Mouse (Mus musculus) Muller cell, postnatal 12 days (primary cell): ENCODE measurements around the gene Ada.

ENCODE experiments used
- DNase-seq: peaks from one replicate; pipeline ENCODE4 v3.0.0-alpha.2; 2015; ENCODE audit errors: inconsistent ontology term

The Ada gene

DNA sequence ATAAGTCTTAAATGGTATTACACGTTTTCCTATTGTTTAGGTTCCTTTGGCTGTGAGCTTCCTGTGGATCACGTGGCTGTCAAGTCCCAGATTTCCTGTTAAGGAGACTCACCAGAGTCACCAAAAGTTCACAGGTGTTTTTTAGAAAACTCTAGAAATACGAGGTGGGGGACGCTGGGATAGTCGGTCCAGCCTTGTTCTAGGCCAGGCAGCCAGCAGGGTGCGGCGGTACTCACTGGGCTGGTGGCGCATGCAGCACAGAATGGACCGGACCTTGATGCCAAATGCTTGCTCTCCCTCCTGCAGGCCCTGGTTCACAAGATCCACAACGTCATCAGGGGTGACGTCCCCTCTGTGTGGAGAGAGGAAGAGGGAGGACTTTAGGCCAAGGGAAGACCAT lies 18.0 kb downstream of the Ada start:
- DNase-seq, result no peak

DNA sequence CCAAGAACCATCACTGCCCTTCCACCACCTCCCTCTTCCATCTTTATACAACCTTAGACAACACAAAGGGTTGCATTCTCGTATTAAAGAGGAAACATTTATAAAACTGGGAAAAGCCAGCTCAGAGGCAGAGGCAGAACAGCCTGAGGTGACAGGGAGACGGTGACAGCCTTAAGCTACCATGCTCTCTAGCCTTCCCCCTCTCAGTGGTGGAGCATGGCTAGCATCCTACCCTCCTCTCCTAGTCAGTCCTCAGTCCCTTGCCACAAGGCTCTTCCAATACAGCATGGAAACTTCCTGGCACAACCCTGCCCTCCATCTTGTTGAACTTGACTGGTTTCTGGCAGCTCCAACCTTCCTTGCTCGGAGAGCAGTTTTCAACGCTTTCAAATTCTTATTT lies 21.7 kb downstream of the Ada start:
- DNase-seq, result no peak

- no peak for DNase-seq
Observed at GRCm38 (mm10) chr2:163726766-163727393, 23.2 kb downstream of the Ada start.

GRCm38 (mm10) chr2:163722550-163722949 lies 27.5 kb downstream of the Ada start:
- DNase-seq, result peak; percentile 90

- DNase-seq, result no peak
Observed at GRCm38 (mm10) chr2:163719616-163720015, 30.4 kb downstream of the Ada start.

- peak; percentile 66 for DNase-seq
Observed at GRCm38 (mm10) chr2:163718951-163719603, 31.0 kb downstream of the Ada start.

DNA sequence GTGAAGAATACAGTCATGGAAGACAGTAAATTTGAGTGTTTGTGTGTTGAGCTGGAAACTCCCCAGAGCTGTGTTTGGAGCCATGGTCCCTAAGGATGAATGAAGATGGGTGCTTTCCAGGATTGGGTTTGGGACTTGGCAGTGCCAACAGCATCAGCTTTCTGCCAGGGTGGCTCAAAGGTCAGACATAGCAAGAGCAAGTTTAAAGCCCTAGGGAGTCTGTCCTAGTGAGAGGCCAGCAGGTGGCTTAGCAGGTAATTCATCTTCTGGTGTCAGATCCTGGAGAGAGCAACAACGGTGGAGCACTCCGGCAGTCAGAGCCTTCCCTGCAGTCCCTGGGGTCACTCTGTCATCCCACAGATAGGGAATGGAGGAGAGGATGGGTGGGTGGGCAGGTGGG lies 31.5 kb downstream of the Ada start:
- DNase-seq, result no peak

GRCm38 (mm10) chr2:163716853-163717252 lies 33.2 kb downstream of the Ada start:
- no peak for DNase-seq

GRCm38 (mm10) chr2:163716448-163716847 lies 33.6 kb downstream of the Ada start:
- no peak for DNase-seq

DNA sequence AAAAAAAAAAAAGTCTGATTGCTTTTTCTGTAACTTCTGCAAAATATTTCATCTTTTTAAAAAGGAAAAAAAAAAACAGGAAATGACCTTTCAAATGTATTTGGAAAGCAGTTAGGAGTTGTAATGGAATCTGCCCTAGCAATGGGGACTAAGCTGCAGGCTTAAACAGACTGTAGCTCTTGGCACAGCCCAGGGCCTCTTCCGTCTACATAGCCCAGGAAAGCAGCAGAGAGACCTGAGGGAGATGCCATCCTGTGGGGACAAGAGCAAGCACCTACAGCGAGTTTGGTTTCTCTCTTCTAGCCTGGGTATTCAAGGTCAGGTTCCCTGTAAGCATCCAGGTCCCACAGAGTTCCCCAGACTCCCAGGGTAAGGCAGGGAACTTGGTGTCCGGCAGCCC lies 36.7 kb downstream of the Ada start:
- no peak for DNase-seq

DNA sequence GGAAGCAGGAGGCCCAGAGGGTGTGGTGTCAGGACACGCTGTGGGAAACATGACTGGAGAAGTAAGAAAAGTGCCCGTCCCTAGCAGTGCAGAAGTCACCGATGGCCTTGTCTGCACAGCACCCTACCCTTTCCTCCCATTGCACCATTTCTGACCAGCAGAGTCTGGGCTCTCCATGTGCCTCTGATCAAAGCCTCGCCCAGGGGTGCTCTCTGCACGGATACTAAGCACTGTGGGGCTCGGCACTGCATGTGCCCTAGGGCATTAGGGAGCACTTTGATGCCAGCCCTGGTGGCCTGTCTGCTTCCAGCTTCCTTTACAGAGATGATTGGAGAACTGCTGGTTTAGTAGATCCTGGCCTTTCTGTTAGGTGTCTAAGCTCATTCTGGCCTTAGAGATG lies 37.2 kb downstream of the Ada start:
- DNase-seq, result no peak

DNA sequence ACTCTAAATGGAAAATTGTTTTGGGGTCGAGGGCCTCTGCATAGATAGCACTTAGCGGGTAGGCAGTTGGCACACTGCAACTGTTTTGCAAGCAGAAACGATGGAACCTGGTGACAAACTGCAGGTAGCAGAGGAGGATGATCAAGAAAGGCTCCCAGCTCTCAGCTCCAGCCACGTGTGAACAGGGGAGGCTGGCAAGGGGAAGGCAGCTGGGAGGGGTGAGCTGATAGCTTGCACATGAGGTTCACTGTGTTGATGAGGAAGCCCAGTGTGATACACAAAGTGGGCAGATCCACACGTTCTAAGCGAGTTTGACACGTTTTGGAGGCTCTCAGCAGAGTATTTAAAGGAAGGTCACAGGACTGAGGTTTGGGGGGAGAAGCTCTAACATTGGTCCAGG lies 37.6 kb downstream of the Ada start:
- DNase-seq, result no peak

DNA sequence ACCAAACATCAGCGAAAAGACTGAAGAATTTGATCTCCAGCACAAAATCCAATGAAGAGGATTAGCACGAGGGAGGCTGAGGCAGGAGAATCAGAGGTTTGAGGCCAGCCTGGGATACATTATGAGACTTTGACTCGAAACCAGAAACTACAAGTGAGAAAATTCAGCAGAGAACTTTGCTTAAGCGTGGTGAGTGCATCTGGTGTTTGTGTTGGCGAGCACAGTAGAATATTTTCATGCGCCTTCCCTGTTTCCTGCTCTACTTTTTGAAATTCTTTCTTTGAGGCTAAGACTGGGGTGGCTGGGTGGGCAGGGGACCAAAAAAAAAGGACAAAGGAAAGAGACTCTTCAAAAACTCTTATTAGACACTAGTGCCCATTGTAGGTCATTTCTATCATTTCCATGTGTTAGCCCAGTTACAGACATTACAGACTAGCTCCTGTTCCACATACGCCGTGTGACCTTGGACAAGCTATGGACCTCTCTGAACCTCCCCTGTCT lies 38.6 kb downstream of the Ada start:
- peak; percentile 77 for DNase-seq

DNA sequence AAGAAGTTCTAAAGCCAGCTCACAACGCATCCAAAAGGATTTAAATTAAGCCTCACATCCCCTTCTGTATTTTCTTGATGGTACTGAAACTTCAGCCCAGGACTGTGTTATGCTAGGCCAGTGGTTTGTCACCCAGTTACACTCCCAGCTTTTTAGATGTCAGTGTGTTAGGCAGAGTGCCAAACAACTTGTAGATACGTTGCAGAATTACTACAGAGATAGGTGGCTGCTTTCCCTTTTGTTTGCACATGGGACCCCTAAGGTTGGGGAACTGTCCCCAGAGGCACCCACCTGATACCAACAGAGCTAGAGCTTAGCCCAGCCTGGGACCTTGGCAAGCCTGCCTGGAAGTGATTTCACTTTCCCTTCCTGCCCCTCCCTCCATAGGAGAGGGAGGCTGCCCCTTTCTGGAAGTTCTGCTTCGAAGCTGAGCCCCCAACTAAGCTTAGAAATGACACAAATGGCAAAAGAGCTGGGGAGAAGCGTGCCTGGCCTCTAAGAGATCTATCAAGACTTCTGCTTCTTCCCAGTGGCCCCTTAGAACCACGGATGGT lies 39.4 kb downstream of the Ada start:
- no peak for DNase-seq

- no peak for DNase-seq
Observed at GRCm38 (mm10) chr2:163710000-163710399, 40.0 kb downstream of the Ada start.

DNA sequence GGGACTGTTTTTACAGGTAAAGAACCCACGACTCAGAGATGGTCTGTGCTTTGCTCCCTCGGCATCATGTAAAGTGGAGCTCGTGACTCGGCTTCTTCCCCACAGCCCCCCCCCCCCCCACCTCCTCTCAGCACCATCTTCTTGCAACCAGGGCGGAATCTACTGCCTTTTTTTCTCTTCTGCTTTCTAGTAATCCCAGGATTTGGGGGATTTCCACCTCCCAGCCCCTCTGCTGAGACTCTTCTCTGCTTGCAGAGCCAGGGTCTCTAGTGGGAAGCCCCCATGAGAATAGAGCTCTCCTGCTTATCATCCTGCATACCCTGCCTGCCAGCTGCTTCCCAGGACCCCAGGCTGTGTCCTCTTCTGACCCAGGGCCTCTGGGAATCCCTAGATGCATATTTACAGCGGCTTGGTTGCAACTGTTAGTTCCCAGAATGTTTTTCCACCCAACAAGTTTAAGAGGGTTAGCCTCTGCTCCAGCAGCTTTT lies 41.2 kb downstream of the Ada start:
- no peak for DNase-seq

DNA sequence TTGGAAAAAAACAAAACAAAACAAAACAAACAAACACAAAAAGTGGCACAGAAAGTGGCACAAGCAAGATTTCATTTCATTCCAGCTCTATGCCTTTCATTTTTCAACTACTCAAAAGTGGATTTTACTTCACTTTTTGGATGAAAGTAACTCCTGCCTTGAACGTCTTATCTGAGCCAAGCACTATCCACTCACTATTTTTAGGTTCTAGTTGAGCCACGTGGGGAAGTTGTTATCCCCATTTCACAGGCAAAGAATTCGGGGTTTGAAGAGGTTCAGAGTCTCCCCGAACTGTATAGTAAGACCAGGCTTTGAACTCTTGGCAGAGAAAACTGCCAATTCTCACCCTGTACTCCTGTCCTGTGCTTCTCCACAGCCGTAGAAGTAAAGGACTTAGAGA lies 41.7 kb downstream of the Ada start:
- no peak for DNase-seq

DNA sequence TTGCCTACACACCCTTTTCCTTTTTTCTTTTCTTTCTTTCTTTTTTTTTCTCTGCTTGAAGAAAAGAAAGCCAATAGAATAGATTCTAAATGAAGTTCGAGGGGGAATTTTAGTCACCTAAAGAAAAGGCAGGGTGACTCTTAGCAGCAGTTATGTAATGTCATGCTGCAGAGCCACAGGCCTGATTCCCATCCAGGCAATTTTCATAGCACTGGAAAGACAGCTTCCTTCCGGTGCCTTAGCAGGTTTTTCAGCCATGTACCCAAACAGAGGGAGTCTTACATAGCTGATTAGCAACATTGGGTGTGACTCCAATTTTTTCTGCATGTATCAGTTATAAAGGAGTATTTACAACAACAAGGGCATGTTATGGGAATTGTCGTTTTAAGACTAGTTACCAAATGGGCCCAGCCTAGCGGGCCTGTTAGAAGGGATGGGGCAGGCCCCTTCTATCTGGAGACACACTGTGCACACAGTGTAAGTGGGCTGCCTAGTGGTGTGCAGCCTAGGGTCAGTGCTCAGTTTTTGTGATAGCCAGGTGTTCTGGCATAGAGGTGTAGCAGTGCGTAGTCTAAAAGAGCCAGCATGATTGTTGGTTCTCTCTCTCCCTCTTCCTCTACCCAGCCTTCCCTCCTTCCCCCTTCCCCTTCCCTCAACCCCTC lies 46.3 kb downstream of the Ada start:
- DNase-seq, result no peak

DNA sequence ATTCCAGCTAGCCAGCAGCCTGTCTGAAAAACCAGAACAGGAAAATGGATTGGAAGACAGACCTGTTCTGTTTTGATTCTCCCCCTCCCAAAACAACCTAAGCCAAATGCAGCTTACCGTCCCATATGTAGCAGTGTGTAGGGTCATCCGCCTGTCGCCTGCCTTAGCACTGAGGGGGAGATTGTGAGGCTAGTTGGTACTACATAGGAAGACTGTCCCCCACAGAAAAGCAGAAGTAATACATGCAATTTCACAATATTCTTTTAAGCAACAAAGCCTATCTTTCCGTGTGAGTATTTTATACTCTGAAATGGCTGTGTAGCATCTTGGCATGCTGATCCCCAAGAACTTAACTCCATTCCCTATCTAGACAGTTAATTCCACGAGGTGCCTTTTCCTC lies 47.1 kb downstream of the Ada start:
- DNase-seq, result no peak

GRCm38 (mm10) chr2:163702431-163702830 lies 47.6 kb downstream of the Ada start:
- DNase-seq, result no peak

DNA sequence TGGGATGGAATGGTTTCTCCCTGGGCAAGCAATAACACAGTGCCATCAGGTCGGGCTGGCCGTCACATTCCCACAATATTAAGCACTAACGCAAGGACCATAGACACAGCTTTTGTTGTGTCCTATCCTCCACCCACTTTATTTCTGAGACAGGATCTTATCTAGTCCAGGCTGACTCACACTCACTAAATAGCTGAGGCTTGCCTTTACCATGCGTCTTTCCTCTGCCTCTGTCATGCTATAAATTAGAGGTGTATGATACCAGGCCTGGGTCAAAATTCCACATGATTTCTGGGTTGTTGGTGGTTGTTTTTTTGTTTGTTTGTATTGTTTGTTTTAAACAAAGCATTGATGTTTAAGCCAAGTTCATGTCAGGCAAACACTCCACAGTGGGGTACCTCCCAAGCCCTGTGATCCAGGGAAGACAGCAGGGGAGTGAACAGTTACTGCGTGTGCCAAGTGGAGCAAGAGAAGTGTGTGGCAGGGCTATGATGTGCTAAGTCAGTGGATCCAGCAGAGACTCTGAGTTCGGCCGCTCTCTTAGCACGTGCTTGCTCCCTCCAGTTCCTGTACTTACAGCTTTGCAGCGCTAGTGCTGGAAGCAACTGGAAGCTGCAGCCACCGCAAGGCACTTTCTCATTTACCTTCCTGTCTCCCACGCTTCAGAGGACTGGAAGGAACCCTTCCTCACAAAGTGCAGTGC lies 50.8 kb downstream of the Ada start:
- no peak for DNase-seq
